Mouse (Mus musculus) hindbrain, postnatal 0 days (tissue): ENCODE measurements around the gene Fads6. TPM values are rescaled to one million over a fixed set of nuclear protein-coding genes. Genes with fewer than 3 reads are reported as not detected.
A peak's percentile ranks its signal among the peaks of the same experiment; 100 is the strongest.

Experiments
- ATAC-seq: fragments of 200-750 bp; cut with Nextera tagmentation; 2 replicates; pipeline ENCODE4 v1.8.0; 2017; ENCODE audit warnings: mild to moderate bottlenecking, moderate TSS enrichment, moderate library complexity
- DNase-seq: peaks from one replicate; pipeline ENCODE4 v3.0.0-alpha.2; 2015; ENCODE audit warnings: low spot score
- H3K27ac ChIP-seq: fragments of 300-500 bp; sonication (generic); 2 replicates; pipeline ENCODE4 v1.5.1; 2014; ENCODE audit warnings: mild to moderate bottlenecking
- H3K27me3 ChIP-seq: fragments of 300-500 bp; sonication (generic); 2 replicates; pipeline ENCODE4 v1.6.1; 2014; ENCODE audit warnings: low read length, mixed read lengths; ENCODE audit not compliant: insufficient read depth
- H3K36me3 ChIP-seq: fragments of 300-500 bp; sonication (generic); 2 replicates; pipeline ENCODE4 v1.6.1; 2014; ENCODE audit warnings: low read length, mixed read lengths; ENCODE audit not compliant: insufficient read depth
- H3K4me1 ChIP-seq: fragments of 300-500 bp; sonication (generic); 2 replicates; pipeline ENCODE4 v1.6.1; 2014; ENCODE audit warnings: antibody characterized with exemption, low read length, mixed read lengths; ENCODE audit not compliant: insufficient read depth
- H3K4me2 ChIP-seq: fragments of 300-500 bp; sonication (generic); 2 replicates; pipeline ENCODE4 v1.6.1; 2014; ENCODE audit warnings: low read depth, mild to moderate bottlenecking, low read length, moderate library complexity, mixed read lengths
- H3K4me3 ChIP-seq: fragments of 300-500 bp; sonication (generic); 2 replicates; pipeline ENCODE4 v1.5.1; 2014; ENCODE audit warnings: low read length
- H3K9ac ChIP-seq: fragments of 300-500 bp; sonication (generic); replicated peaks from 2 replicates; pipeline ENCODE4 v1.6.1; 2014; ENCODE audit warnings: mild to moderate bottlenecking, low read length, moderate library complexity, mixed read lengths
- H3K9me3 ChIP-seq: fragments of 300-500 bp; sonication (generic); 2 replicates; pipeline ENCODE4 v1.6.1; 2016; ENCODE audit warnings: low read length, mixed read lengths
- CTCF ChIP-seq: IDR thresholded peaks from 2 replicates; pipeline ENCODE4 v1.5.1; 2016; ENCODE audit warnings: antibody characterized with exemption, control low read depth, low read depth
- WGBS: fragments of 180-500 bp; shearing (Covaris S2); extraction: QIAGEN DNeasy Blood & Tissue Kit; methylation state at CpG from one replicate; pipeline ENCODE4 v1.1.7; 2014; 5-methylcytosine and 5-hydroxymethylcytosine counted together
- polyA plus RNA-seq: library from polyadenylated mRNA; unstranded; fragments of >200 nt; fragmentation: Nextera tagmentation; extraction: Ambion mirVana; gene quantifications from 2 replicates; pipeline ENCODE4 v1.2.1, GENCODE M21; 2015
- total RNA-seq: library from RNA; depleted of rRNA; stranded (reverse); fragments of >200 nt; gene quantifications from 2 replicates; pipeline ENCODE4 v1.2.3, GENCODE M21; 2014; rRNA removed

Fads6 gene
- total RNA-seq (8.3 and 10.8 TPM in 2 replicates), polyA plus RNA-seq (1.8 and 1.9 TPM in 2 replicates)

DNA sequence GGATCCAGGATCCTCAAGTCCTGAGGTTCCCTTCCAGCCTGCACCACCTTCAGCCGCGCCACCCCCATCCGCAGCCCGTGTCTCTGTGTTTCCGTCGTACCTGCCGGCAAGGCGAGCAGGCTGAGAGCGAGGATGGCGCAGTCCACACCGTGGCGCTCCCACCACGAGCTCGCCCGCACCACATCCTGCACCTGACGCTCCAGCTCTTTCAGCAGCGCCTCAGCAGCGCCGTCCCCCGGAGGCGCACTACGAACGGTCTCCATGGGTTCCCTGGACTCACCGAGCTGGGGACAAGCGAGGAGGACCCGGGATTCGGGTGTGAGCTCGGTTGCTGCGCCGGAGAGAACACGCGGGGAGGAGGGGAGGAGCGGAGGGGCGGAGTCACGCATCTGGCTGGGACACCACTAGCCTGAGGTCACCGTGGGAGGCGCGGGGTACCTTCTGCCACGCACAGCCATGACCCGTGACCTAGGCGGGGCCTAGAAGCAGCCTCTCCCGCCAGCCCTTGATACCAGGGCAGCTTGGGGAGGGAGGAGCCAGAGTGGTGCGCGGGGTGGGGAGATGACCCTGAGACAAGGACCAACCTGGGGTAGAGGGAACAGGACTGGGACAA lies at the start of gene Fads6:
Gene Fads6 (minus strand): TSS at position 450 of the 613 bp plus-strand sequence.
- peak; percentile 75 for TF ChIP-seq CTCF
- H3K4me1 ChIP-seq, result no peaks in the 10 kb centered on the region
- H3K27me3 ChIP-seq, result no peaks in the 10 kb centered on the region
- 1% methylated on average over 41 of the region's 44 CpGs for WGBS
- H3K27ac ChIP-seq, result peak within 1 kb of the TSS; percentile 59
- H3K4me2 ChIP-seq, result peak within 1 kb of the TSS; percentile 84
- no peaks in the 10 kb centered on the region for H3K9me3 ChIP-seq
- H3K36me3 ChIP-seq, result no peaks in the 10 kb centered on the region
- peak within 1 kb of the TSS; percentile 59 for H3K9ac ChIP-seq
- ATAC-seq (peak; percentile 86), DNase-seq (peak; percentile 78)
- peak within 1 kb of the TSS; percentile 50 for H3K4me3 ChIP-seq

DNA sequence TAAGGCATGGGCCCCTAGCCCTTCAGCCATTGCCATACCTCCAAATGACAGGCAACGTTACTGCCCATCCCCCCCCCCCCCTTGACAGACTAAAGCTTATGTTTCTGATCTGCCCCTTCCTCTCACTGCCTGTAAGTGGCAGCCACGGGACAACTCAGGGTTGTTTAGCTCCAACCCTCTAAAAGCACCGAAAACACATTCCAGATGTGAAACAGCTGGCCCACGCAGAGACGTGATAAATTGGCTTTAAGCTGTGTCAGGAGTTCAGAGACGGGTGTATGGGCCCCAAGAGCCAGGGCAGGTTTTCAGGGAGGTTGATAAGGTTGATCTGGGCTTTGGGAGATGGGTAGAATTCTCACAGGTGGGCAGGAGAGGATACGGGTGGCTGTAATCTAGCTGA lies 48.1 kb upstream of the Fads6 start:
- DNase-seq (no peak), ATAC-seq (no peak)
- Histone ChIP-seq H3K27ac (no peak overlapping the region), H3K4me3 (no peak overlapping the region), H3K4me2 (no peak overlapping the region), H3K9me3 (no peaks in the 10 kb centered on the region), H3K9ac (no peak overlapping the region), H3K4me1 (no peaks in the 10 kb centered on the region), H3K27me3 (no peaks in the 10 kb centered on the region), H3K36me3 (peaks cover 8% of the 10 kb centered on the region; the same call in 1 of the 2 replicates)
- WGBS, result 52% methylated on average over 7 of the region's 7 CpGs
- no peak for TF ChIP-seq CTCF

DNA sequence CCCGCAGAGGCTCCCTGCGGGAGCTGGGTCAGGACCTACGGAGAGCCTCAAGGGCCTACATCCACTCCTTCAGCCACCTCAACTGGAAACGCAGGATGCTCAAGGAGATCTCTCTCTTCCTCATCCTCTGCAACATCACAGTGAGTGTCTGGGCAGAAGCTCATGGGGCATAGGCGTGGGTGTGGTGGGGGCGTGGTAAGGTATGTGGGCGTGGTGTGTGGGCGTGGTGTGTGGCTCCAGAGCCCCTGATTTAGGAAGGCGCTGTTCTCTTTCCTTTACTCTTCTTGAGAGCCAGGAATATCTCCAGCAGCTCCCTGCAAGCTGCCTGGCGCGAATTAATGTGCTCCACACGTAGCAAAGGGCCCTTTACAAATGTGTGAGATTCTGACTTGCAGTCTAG lies 47.5 kb upstream of the Fads6 start:
- no peak overlapping the region for H3K4me2 ChIP-seq
- no peaks in the 10 kb centered on the region for H3K4me1 ChIP-seq
- WGBS, result 18% methylated on average over 12 of the region's 12 CpGs
- H3K36me3 ChIP-seq, result peaks cover 6% of the 10 kb centered on the region; the same call in 1 of the 2 replicates
- no peak for DNase-seq
- no peak overlapping the region for H3K27ac ChIP-seq
- ATAC-seq, result no peak
- no peaks in the 10 kb centered on the region for H3K27me3 ChIP-seq
- no peak overlapping the region for H3K9ac ChIP-seq
- H3K9me3 ChIP-seq, result no peaks in the 10 kb centered on the region
- H3K4me3 ChIP-seq, result no peak overlapping the region
- no peak for TF ChIP-seq CTCF

DNA sequence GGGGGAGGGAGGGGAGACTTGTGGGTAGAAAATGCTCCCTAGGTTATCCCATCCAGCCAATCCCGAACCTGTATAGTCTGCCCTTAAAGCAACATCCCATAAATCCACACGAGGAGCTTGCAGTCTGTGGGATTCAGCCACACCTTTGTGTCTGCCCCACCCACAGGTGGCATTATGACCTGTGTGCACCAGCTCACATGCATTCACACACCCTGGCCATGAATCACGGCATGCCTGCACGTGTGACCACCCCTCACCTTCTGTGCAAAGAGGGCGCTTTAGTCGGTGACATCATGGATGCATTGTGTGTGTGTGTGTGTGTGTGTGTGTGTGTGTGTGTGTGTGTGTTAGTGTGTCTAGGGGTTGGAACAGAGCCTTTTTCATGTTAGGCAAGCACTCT lies 44.4 kb upstream of the Fads6 start:
- DNase-seq (no peak), ATAC-seq (no peak)
- Histone ChIP-seq H3K4me3 (no peak overlapping the region), H3K9ac (no peak overlapping the region), H3K4me2 (no peak overlapping the region), H3K9me3 (no peaks in the 10 kb centered on the region), H3K4me1 (no peaks in the 10 kb centered on the region), H3K36me3 (no peaks in the 10 kb centered on the region), H3K27ac (no peak overlapping the region), H3K27me3 (no peaks in the 10 kb centered on the region)
- WGBS, result 71% methylated on average over 6 of the region's 6 CpGs
- no peak for TF ChIP-seq CTCF

DNA sequence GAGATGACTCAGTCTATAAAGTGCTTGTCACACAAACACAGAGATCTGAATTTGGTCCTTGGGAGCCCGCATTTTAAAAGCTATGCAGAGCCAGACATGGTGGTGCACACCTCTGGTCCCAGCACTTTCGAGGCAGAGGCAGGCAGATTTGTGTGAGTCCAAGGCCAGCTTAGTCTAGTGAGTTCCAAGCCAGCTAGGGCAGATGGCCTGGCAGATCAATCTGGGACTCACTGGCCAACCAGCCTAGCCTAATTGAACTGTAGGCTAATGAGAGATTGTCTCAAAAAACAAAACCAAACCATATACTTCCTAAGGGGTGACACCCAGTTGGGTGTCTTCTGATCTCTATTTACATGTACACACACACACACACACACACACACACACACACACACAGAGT lies 43.8 kb upstream of the Fads6 start:
- no peak for TF ChIP-seq CTCF
- Histone ChIP-seq H3K4me2 (no peak overlapping the region), H3K9me3 (no peaks in the 10 kb centered on the region), H3K4me3 (no peak overlapping the region), H3K9ac (no peak overlapping the region), H3K27me3 (0 out of 2 replicates have a peak, but pooled peaks cover 1% of the 10 kb centered on the region), H3K4me1 (no peaks in the 10 kb centered on the region), H3K27ac (no peak overlapping the region), H3K36me3 (no peaks in the 10 kb centered on the region)
- DNase-seq, result no peak
- 65% methylated on average over 2 of the region's 2 CpGs for WGBS
- ATAC-seq, result no peak

DNA sequence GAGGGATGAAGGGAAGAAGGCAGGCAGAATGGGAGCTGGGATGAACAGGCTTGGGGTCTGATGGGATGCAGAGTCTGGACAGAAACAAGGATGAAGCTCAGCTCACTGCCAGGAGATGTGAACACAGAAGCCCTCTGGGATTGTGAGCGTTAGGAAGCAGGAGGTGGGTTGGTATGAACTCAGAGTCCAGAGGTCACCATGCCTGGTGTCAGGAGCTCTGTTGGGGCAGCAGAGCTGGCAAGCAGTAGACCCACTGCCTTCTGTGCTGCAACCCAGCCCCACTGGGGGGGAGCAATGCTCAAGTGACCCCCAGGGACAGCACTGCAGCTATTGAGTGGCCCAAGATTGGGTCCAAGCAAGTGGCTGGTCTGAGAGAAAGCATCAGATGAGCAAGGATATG lies 40.4 kb upstream of the Fads6 start:
- H3K4me1 ChIP-seq, result no peaks in the 10 kb centered on the region
- no peak for ATAC-seq
- H3K27me3 ChIP-seq, result peaks cover 12% of the 10 kb centered on the region; the same call in 1 of the 2 replicates
- WGBS, result 83% methylated on average over 1 of the region's 1 CpGs
- H3K4me3 ChIP-seq, result no peak overlapping the region
- no peaks in the 10 kb centered on the region for H3K36me3 ChIP-seq
- H3K27ac ChIP-seq, result no peak overlapping the region
- H3K9ac ChIP-seq, result no peak overlapping the region
- no peak overlapping the region for H3K4me2 ChIP-seq
- DNase-seq, result no peak
- H3K9me3 ChIP-seq, result no peaks in the 10 kb centered on the region
- TF ChIP-seq CTCF, result no peak

DNA sequence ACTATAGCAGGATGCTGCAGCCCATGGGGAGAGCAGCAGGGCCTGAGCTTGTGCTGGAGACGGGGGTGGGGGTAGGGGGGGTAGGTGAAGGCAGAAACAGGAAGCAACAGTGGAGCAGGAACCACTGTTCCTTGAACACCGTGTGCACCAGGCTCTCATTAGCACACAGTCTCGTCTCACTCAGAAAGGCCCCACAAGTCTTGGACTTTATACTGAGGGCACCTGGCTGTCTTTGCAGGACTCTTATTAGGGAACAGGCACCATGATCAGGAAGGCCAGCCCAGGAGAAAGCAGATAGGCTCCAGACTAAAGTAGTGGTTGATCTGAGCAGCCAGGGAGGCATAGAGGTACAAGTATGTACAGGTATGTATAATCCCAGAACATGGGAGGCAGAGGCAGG lies 39.9 kb upstream of the Fads6 start:
- WGBS, result 65% methylated on average over 3 of the region's 3 CpGs
- DNase-seq (no peak), ATAC-seq (no peak)
- Histone ChIP-seq H3K4me2 (no peak overlapping the region), H3K9me3 (no peaks in the 10 kb centered on the region), H3K4me1 (no peaks in the 10 kb centered on the region), H3K9ac (no peak overlapping the region), H3K4me3 (no peak overlapping the region), H3K27ac (no peak overlapping the region), H3K36me3 (no peaks in the 10 kb centered on the region), H3K27me3 (peaks cover 12% of the 10 kb centered on the region; the same call in 1 of the 2 replicates)
- no peak for TF ChIP-seq CTCF
